Mouse (Mus musculus) ovary, postnatal 36 days (tissue): ENCODE measurements around the gene Vmn1r194.
"Not testable (repeated sequence)": the region's sequence is repeated elsewhere in the genome, so short reads cannot be mapped to it uniquely, and the experiment has no call there.

ENCODE experiments used
- DNase-seq: peaks from one replicate; pipeline ENCODE4 v3.0.0; 2022; ENCODE audit warnings: low spot score, mixed read lengths

Vmn1r194 gene

GRCm38 (mm10) chr13:22243915-22244314 is at the start of gene Vmn1r194:
Vmn1r194 (plus strand) TSS chr13:22244215.
- DNase-seq = no peak

- DNase-seq = not testable (repeated sequence)
Observed at GRCm38 (mm10) chr13:22223060-22223459, 21.0 kb upstream of the Vmn1r194 start, which contains the start of gene Vmn1r193. Vmn1r193 (minus strand) TSS chr13:22223160.

GRCm38 (mm10) chr13:22270222-22270621 is 26.2 kb downstream of the Vmn1r194 start, which contains the start of gene Vmn1r195:
Vmn1r195 (plus strand) TSS chr13:22270522.
- DNase-seq = not testable (repeated sequence)

- no peak for DNase-seq
Observed at GRCm38 (mm10) chr13:22271721-22272120, 27.7 kb downstream of the Vmn1r194 start.

- DNase-seq = no peak
Observed at GRCm38 (mm10) chr13:22284578-22284977, 40.6 kb downstream of the Vmn1r194 start.

- no peak for DNase-seq
Observed at GRCm38 (mm10) chr13:22289620-22290019, 45.6 kb downstream of the Vmn1r194 start, which contains the start of gene Vmn1r196. Vmn1r196 (plus strand) TSS chr13:22289920.
